Mouse (Mus musculus): Measurements from ENCODE around the gene Echdc3. TPM values are rescaled to one million over a fixed set of nuclear protein-coding genes. Genes with fewer than 3 reads are reported as not detected.

Gene Echdc3
- polyA plus RNA-seq, 1 experiment, result 1.0 TPM

GRCm38 (mm10) chr2:6168560-6168959, 44.3 kb downstream of the Echdc3 start:
- peaks cover 5% of the 10 kb centered on the region; the same call in 1 of the 2 replicates for H3K4me1 ChIP-seq (ENCODE audit: control insufficient read depth, insufficient read depth, insufficient read length, low read length)
- TF ChIP-seq CTCF (IDR thresholded peaks at IDR 0.05; ENCODE audit: extremely low read depth, insufficient read length, insufficient replicate concordance, low read depth, low read length) (no peak), POLR2A (IDR thresholded peaks at IDR 0.05; ENCODE audit: low read depth, low read length) (no peak)
- no peak overlapping the region for H3K27ac ChIP-seq (ENCODE audit: insufficient read depth, low read depth, low read length)
- no peak overlapping the region for H3K4me3 ChIP-seq (ENCODE audit: low read depth, low read length)
- H3K27me3 ChIP-seq (ENCODE audit: control insufficient read depth, insufficient read depth, low read length), result no peaks in the 10 kb centered on the region
- no peaks in the 10 kb centered on the region for H3K36me3 ChIP-seq (ENCODE audit: control insufficient read depth, insufficient read depth, low read length)
- WGBS, result 83% methylated on average over 2 of the region's 2 CpGs

DNA sequence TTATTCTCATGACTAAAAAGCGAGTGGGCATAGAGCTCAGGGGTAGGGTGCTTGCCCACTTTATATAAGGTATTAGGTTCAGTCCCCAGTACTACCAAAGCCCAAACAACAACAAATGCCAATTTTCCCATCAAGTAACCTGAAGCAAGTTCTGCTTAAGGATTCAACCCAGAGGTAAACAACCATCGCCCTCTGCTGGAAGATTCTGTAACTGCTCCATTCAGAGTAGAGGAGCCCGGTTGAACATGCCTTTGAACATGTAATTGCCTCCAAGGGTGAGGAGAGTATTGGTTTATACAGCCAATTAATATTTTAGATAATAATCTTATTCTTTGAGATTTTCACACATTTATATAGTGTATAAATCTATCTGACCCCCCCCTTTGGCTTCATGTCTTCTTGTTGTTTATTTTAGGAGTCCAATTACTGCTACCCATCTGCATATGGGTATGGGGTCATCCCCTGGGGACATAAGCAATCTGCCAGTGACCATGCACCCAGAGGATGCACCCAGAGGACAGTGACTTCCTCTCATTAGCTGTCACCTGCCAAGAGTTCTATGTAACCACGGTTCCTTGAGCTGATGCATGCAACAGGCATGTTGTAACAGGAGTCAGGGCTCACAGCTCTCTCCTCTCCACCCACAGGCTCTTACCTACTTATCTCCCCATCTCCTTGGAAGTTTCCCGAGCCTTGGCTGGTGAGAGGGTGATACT, 44.8 kb downstream of the Echdc3 start:
- 24% methylated on average over 5 of the region's 5 CpGs for WGBS
- TF ChIP-seq CTCF (IDR thresholded peaks at IDR 0.05; ENCODE audit: extremely low read depth, insufficient read length, insufficient replicate concordance, low read depth, low read length), result no peak
- no peak for TF ChIP-seq POLR2A (IDR thresholded peaks at IDR 0.05; ENCODE audit: low read depth, low read length)
- Histone ChIP-seq H3K4me3 (ENCODE audit: low read depth, low read length) (no peak overlapping the region), H3K4me1 (ENCODE audit: control insufficient read depth, insufficient read depth, insufficient read length, low read length) (peaks cover 8% of the 10 kb centered on the region; the same call in 1 of the 2 replicates), H3K27me3 (ENCODE audit: control insufficient read depth, insufficient read depth, low read length) (no peaks in the 10 kb centered on the region), H3K36me3 (ENCODE audit: control insufficient read depth, insufficient read depth, low read length) (no peaks in the 10 kb centered on the region), H3K27ac (ENCODE audit: insufficient read depth, low read depth, low read length) (no peak overlapping the region)

GRCm38 (mm10) chr2:6165771-6166170, 47.1 kb downstream of the Echdc3 start:
- Histone ChIP-seq H3K27ac (ENCODE audit: insufficient read depth, low read depth, low read length) (no peak overlapping the region), H3K4me1 (ENCODE audit: control insufficient read depth, insufficient read depth, insufficient read length, low read length) (peaks cover 16% of the 10 kb centered on the region; the same call in 1 of the 2 replicates), H3K27me3 (ENCODE audit: control insufficient read depth, insufficient read depth, low read length) (no peaks in the 10 kb centered on the region), H3K36me3 (ENCODE audit: control insufficient read depth, insufficient read depth, low read length) (no peaks in the 10 kb centered on the region), H3K4me3 (ENCODE audit: low read depth, low read length) (no peak overlapping the region)
- TF ChIP-seq CTCF (IDR thresholded peaks at IDR 0.05; ENCODE audit: extremely low read depth, insufficient read length, insufficient replicate concordance, low read depth, low read length) (no peak), POLR2A (IDR thresholded peaks at IDR 0.05; ENCODE audit: low read depth, low read length) (no peak)
- WGBS, result 30% methylated on average over 6 of the region's 6 CpGs

DNA sequence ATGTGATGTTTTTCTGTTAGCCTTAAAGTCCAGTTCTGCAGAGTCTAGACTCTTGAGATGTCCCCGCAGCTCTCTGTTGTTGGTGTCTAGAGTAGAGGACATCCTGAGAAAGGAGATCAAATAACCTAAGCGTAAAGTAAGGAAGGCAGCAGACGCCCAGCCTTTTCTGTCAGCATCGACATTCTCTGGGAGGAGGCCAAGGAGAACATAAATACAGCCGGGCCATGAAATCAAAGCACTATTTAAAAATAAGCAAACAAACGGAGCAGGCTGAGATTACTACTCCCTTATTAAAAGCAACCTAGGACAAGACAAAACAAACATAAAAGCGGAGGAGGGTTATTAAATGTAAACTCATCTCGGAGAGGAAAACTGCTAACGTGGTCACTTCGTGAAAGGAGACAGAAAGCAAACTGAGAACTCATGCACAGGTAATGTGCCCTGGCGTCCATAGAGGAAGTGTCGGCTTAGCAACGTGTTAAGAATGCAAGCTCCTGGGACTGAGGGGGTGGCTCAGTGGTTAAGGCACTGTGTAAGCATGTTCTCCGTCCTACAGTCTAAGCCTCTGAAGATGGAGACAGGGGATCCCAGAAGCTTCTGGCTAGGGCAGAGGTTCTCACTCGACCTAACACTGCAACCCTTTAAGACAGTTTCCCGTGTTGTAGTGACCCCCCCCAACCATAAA, 48.1 kb downstream of the Echdc3 start:
- Histone ChIP-seq H3K27me3 (ENCODE audit: control insufficient read depth, insufficient read depth, low read length) (no peaks in the 10 kb centered on the region), H3K27ac (ENCODE audit: insufficient read depth, low read depth, low read length) (no peak overlapping the region), H3K4me1 (ENCODE audit: control insufficient read depth, insufficient read depth, insufficient read length, low read length) (peaks cover 20% of the 10 kb centered on the region; the same call in 1 of the 2 replicates), H3K36me3 (ENCODE audit: control insufficient read depth, insufficient read depth, low read length) (no peaks in the 10 kb centered on the region), H3K4me3 (ENCODE audit: low read depth, low read length) (no peak overlapping the region)
- TF ChIP-seq POLR2A (IDR thresholded peaks at IDR 0.05; ENCODE audit: low read depth, low read length), result no peak
- TF ChIP-seq CTCF (IDR thresholded peaks at IDR 0.05; ENCODE audit: extremely low read depth, insufficient read length, insufficient replicate concordance, low read depth, low read length), result no peak
- 42% methylated on average over 16 of the region's 16 CpGs for WGBS

DNA sequence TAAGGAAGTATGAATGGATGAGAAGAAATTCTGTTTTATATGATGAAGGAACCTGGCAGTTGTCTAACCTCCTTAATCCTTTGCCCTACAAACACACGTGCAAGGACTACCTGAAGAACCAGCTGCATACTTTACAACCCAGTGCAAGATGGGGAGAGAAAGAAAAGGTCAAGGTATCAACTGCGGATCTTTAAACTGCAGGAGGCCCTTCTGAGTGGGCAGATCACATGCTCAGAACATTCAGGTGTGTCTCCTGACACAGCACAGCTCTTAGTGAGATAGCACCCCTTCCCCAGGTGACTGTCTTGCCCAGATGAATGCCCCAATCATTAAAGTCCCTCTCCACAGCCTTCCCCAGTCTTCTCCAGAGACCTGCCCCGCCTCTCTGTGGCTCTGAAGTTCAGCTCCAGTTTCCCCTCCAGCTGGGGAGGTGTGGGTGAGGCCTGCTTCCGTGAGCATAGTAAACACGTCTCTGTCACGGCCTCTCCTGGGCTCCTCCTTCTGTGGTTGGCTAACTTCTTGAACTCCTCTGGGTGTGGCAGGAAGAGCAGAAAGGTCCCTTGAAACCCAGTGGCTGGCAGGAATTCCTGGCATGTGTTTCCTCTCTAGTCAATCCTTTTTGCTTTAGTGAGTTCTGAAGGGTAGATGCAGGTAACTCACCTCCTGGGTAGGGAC, 50.3 kb downstream of the Echdc3 start:
- 24% methylated on average over 6 of the region's 6 CpGs for WGBS
- TF ChIP-seq POLR2A (IDR thresholded peaks at IDR 0.05; ENCODE audit: low read depth, low read length) (no peak), CTCF (IDR thresholded peaks at IDR 0.05; ENCODE audit: extremely low read depth, insufficient read length, insufficient replicate concordance, low read depth, low read length) (no peak)
- H3K4me1 ChIP-seq (ENCODE audit: control insufficient read depth, insufficient read depth, insufficient read length, low read length), result peaks cover 26% of the 10 kb centered on the region; the same call in 1 of the 2 replicates
- peak overlapping the region; percentile 68 for H3K27ac ChIP-seq (ENCODE audit: insufficient read depth, low read depth, low read length)
- no peaks in the 10 kb centered on the region for H3K27me3 ChIP-seq (ENCODE audit: control insufficient read depth, insufficient read depth, low read length)
- no peaks in the 10 kb centered on the region for H3K36me3 ChIP-seq (ENCODE audit: control insufficient read depth, insufficient read depth, low read length)
- peak overlapping the region; percentile 29 for H3K4me3 ChIP-seq (ENCODE audit: low read depth, low read length)

- peaks cover 27% of the 10 kb centered on the region; the same call in 1 of the 2 replicates for H3K4me1 ChIP-seq (ENCODE audit: control insufficient read depth, insufficient read depth, insufficient read length, low read length)
- no peaks in the 10 kb centered on the region for H3K36me3 ChIP-seq (ENCODE audit: control insufficient read depth, insufficient read depth, low read length)
- no peak overlapping the region for H3K27ac ChIP-seq (ENCODE audit: insufficient read depth, low read depth, low read length)
- no peaks in the 10 kb centered on the region for H3K27me3 ChIP-seq (ENCODE audit: control insufficient read depth, insufficient read depth, low read length)
- no peak for TF ChIP-seq POLR2A (IDR thresholded peaks at IDR 0.05; ENCODE audit: low read depth, low read length)
- TF ChIP-seq CTCF (IDR thresholded peaks at IDR 0.05; ENCODE audit: extremely low read depth, insufficient read length, insufficient replicate concordance, low read depth, low read length), result no peak
- no peak overlapping the region for H3K4me3 ChIP-seq (ENCODE audit: low read depth, low read length)
- WGBS, result 25% methylated on average over 2 of the region's 2 CpGs
Measured at GRCm38 (mm10) chr2:6159735-6160134, 53.1 kb downstream of the Echdc3 start.

GRCm38 (mm10) chr2:6159219-6159618, 53.6 kb downstream of the Echdc3 start:
- H3K27ac ChIP-seq (ENCODE audit: insufficient read depth, low read depth, low read length), result no peak overlapping the region
- no peaks in the 10 kb centered on the region for H3K36me3 ChIP-seq (ENCODE audit: control insufficient read depth, insufficient read depth, low read length)
- TF ChIP-seq POLR2A (IDR thresholded peaks at IDR 0.05; ENCODE audit: low read depth, low read length) (no peak), CTCF (IDR thresholded peaks at IDR 0.05; ENCODE audit: extremely low read depth, insufficient read length, insufficient replicate concordance, low read depth, low read length) (no peak)
- 85% methylated on average over 9 of the region's 9 CpGs for WGBS
- H3K4me1 ChIP-seq (ENCODE audit: control insufficient read depth, insufficient read depth, insufficient read length, low read length), result peaks cover 27% of the 10 kb centered on the region; the same call in 1 of the 2 replicates
- H3K4me3 ChIP-seq (ENCODE audit: low read depth, low read length), result no peak overlapping the region
- no peaks in the 10 kb centered on the region for H3K27me3 ChIP-seq (ENCODE audit: control insufficient read depth, insufficient read depth, low read length)

Measured in small intestine, adult 2 months (tissue).